Mouse (Mus musculus) ES-Bruce4 (cell line): ENCODE results near the gene Tnni3k.

Source experiments
- CTCF ChIP-seq: IDR thresholded peaks from one replicate; pipeline ENCODE4 v1.8.1; 2011; ENCODE audit warnings: low read depth, low read length
- EP300 ChIP-seq: IDR thresholded peaks from 2 replicates; pipeline ENCODE4 v1.6.1; 2011; ENCODE audit warnings: low read depth, low read length; ENCODE audit not compliant: insufficient read depth
- POLR2A ChIP-seq: IDR thresholded peaks from one replicate; pipeline ENCODE4 v1.8.1; 2011; ENCODE audit warnings: low read length; ENCODE audit not compliant: insufficient read depth

DNA sequence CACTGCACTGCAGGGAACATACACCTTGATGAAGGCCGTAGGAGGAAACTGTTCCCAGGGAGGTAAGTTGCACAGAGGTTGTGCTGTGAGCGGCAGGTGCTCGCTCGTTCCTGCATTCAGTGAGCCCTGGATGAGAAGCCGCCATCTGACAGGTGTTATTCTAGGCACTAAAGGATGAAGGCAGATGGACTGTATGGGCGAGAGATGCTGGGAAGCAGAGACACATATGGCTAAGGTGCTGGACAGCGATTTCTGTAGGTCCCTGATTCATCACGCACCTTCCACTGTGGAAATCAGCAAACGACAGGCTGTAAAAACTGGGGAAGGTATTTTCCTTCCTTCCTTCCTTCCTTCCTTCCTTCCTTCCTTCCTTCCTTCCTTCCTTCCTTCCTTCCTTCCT is 243.4 kb downstream of the Tnni3k start:
- TF ChIP-seq CTCF (no peak), EP300 (no peak), POLR2A (no peak)
